Mouse (Mus musculus) adrenal gland, adult 18-20 months (tissue): Measurements from ENCODE around the gene Pex26. TPM values are rescaled to one million over a fixed set of nuclear protein-coding genes. Genes with fewer than 3 reads are reported as not detected.

Experiments used
- DNase-seq, 2 experiments: peaks; one replicate each; pipeline ENCODE4 v3.0.0; 2021 to 2022; ENCODE audit warnings: low spot score in 2 of 2
- total RNA-seq, 2 experiments: library from RNA; stranded (reverse); gene quantifications; 1 replicate in 1 of 2; 2 replicates in 1 of 2; pipeline ENCODE4 v1.2.3; 2021

Gene Pex26
- total RNA-seq, 2 experiments from 2014 or later = 11.1 to 11.6 TPM

- DNase-seq = no peak
These were observed 49.2 kb downstream of the Pex26 start for GRCm38 (mm10) chr6:121232652-121233051.

GRCm38 (mm10) chr6:121236386-121236785, 52.9 kb downstream of the Pex26 start:
- no peak for DNase-seq

GRCm38 (mm10) chr6:121238209-121238608, 54.7 kb downstream of the Pex26 start:
- DNase-seq = no peak

GRCm38 (mm10) chr6:121241780-121242179, 58.3 kb downstream of the Pex26 start:
- DNase-seq = no peak

GRCm38 (mm10) chr6:121243161-121243560, 59.7 kb downstream of the Pex26 start:
- no peak for DNase-seq

- DNase-seq = peak; percentile 91 to 92
These were observed 61.9 kb downstream of the Pex26 start, which contains the start of gene Usp18 for GRCm38 (mm10) chr6:121245127-121246036. Gene Usp18 (plus strand): TSS chr6:121245906.

- no peak for DNase-seq
These were observed 62.5 kb downstream of the Pex26 start for GRCm38 (mm10) chr6:121246037-121246361.

Other genes with a start within 250 kb of the Pex26 start
- 10 to 100 TPM; 35.7 to 46.0 TPM for gene Mical3, start 52.7 kb upstream of the Pex26 start, total RNA-seq
- 10 to 100 TPM in 1 of 2 experiments, 1 to 10 TPM in 1; 9.7 to 22.9 TPM for gene Tuba8, start 27.0 kb downstream of the Pex26 start, total RNA-seq
- 1 to 10 TPM; 1.9 to 2.3 TPM for gene Usp18, start 62.2 kb downstream of the Pex26 start, total RNA-seq
- 1 to 10 TPM in 1 of 2 experiments, under 1 TPM in 1; 0.83 to 6.6 TPM for gene Slc6a13, start 116.6 kb downstream of the Pex26 start, total RNA-seq
- gene Slc6a12, start 159.4 kb downstream of the Pex26 start, total RNA-seq = under 1 TPM; 0.13 to 0.58 TPM